Comparison of ENCODE assay signal across 8 mouse cellular contexts in genomic region chr6:137170226-137170625, GRCm38 (mm10). TPM values are rescaled to one million over a fixed set of nuclear protein-coding genes. Genes with fewer than 3 reads are reported as not detected.
DNase-seq lines count a peak whose midpoint lies in the region; ATAC-seq and TF ChIP-seq lines count a peak whose summit lies in the region.

Rerg (minus strand) TSS chr6:137170497.

- H3K79me2 ChIP-seq in liver, adult 2 months (ENCODE audit: control insufficient read depth, insufficient read depth, low read length), result no peaks in the 10 kb centered on the region

- no peak for ATAC-seq in intestine, embryonic 15.5 days
- no peak for ATAC-seq in neural tube, embryonic 13.5 days (ENCODE audit: low read depth)

- H3K9me3 ChIP-seq in intestine, embryonic 15.5 days, result no peaks in the 10 kb centered on the region
- no peaks in the 10 kb centered on the region for H3K9me3 ChIP-seq in neural tube, embryonic 13.5 days

- H3K27me3 ChIP-seq in liver, adult 2 months (ENCODE audit: control insufficient read depth, insufficient read depth, low read length), result no peaks in the 10 kb centered on the region
- H3K27me3 ChIP-seq in intestine, embryonic 15.5 days (replicated peaks), result no peaks in the 10 kb centered on the region
- H3K27me3 ChIP-seq in neural tube, embryonic 13.5 days, result peaks cover 45% of the 10 kb centered on the region

- no peak for TF ChIP-seq CTCF in liver, adult 2 months (IDR thresholded peaks at IDR 0.05; ENCODE audit: low read depth, low read length)
- TF ChIP-seq CTCF in cortical plate, adult 2 months (IDR thresholded peaks at IDR 0.05; ENCODE audit: extremely low read depth, insufficient read depth, low read length), result no peak

- peak within 1 kb of the TSS; percentile 40 for H3K27ac ChIP-seq in liver, adult 2 months (replicated peaks; ENCODE audit: insufficient read depth, low read depth, low read length)
- H3K27ac ChIP-seq in cortical plate, adult 2 months (ENCODE audit: insufficient read depth, low read length), result no peak within 1 kb of the TSS
- peak within 1 kb of the TSS; percentile 48 for H3K27ac ChIP-seq in intestine, embryonic 15.5 days
- H3K27ac ChIP-seq in neural tube, embryonic 13.5 days (replicated peaks), result no peak within 1 kb of the TSS

- H3K4me1 ChIP-seq in liver, adult 2 months (ENCODE audit: control insufficient read depth, insufficient read depth, low read length), result no peaks in the 10 kb centered on the region
- no peaks in the 10 kb centered on the region for H3K4me1 ChIP-seq in cortical plate, adult 2 months (ENCODE audit: control insufficient read depth, insufficient read depth, low read length)
- H3K4me1 ChIP-seq in intestine, embryonic 15.5 days (replicated peaks), result no peaks in the 10 kb centered on the region
- H3K4me1 ChIP-seq in neural tube, embryonic 13.5 days (replicated peaks), result peaks cover 13% of the 10 kb centered on the region

- H3K9ac ChIP-seq in liver, adult 2 months (ENCODE audit: low read depth, low read length), result peak within 1 kb of the TSS; percentile 80
- peak within 1 kb of the TSS; percentile 69 for H3K9ac ChIP-seq in intestine, embryonic 15.5 days
- peak within 1 kb of the TSS; percentile 70 for H3K9ac ChIP-seq in neural tube, embryonic 13.5 days

- no peak for DNase-seq in liver, adult 2 months (ENCODE audit: extremely low read depth, low read depth, low spot score)
- no peak for DNase-seq in liver
- no peak for DNase-seq in c-Kit-positive CD71-positive TER-119-positive erythroid progenitor cells, embryonic 14.5 days (ENCODE audit: low spot score)
- DNase-seq in ovary, postnatal 10 days (ENCODE audit: low spot score), result no peak
- no peak for DNase-seq in spleen, adult 12 weeks (ENCODE audit: low spot score)

- peak within 1 kb of the TSS; percentile 67 for H3K4me3 ChIP-seq in liver, adult 2 months (ENCODE audit: insufficient read depth, low read depth, low read length)
- H3K4me3 ChIP-seq in cortical plate, adult 2 months (ENCODE audit: insufficient read depth, low read length), result peak within 1 kb of the TSS; percentile 19
- H3K4me3 ChIP-seq in intestine, embryonic 15.5 days (replicated peaks), result peak within 1 kb of the TSS; percentile 61
- peak within 1 kb of the TSS; percentile 51 for H3K4me3 ChIP-seq in neural tube, embryonic 13.5 days

- no peaks in the 10 kb centered on the region for H3K36me3 ChIP-seq in liver, adult 2 months (ENCODE audit: control insufficient read depth, insufficient read depth, low read length)
- H3K36me3 ChIP-seq in intestine, embryonic 15.5 days, result no peaks in the 10 kb centered on the region
- H3K36me3 ChIP-seq in neural tube, embryonic 13.5 days, result no peaks in the 10 kb centered on the region

- TF ChIP-seq POLR2A in liver, adult 2 months (IDR thresholded peaks at IDR 0.05; ENCODE audit: extremely low read depth, insufficient read depth, low read length), result no peak
- TF ChIP-seq POLR2A in cortical plate, adult 2 months (IDR thresholded peaks at IDR 0.05; ENCODE audit: extremely low read depth, insufficient read depth, low read length), result no peak

- peak within 1 kb of the TSS; percentile 93 for H3K4me2 ChIP-seq in intestine, embryonic 15.5 days (replicated peaks)
- H3K4me2 ChIP-seq in neural tube, embryonic 13.5 days, result peak within 1 kb of the TSS; percentile 92

- WGBS in liver, adult 2 months, result 22% methylated on average over 5 of the region's 5 CpGs
- 50% methylated on average over 5 of the region's 5 CpGs for WGBS in intestine, embryonic 15.5 days
- 10% methylated on average over 5 of the region's 5 CpGs for WGBS in neural tube, embryonic 13.5 days

RNA-seq across cellular contexts. Expression of gene Rerg, which starts in this region (rescaled TPM):
- total RNA-seq in liver, adult 2 months (2014; rRNA removed), result 2.2 and 2.8 TPM in 2 replicates
- 1.3 and 2.2 TPM in 2 replicates for polyA plus RNA-seq in liver, adult 2 months (2012; rRNA removed)
- polyA plus RNA-seq in cortical plate, adult 2 months (2012; rRNA removed), result 6.8 and 7.1 TPM in 2 replicates
- 19.6 and 22.7 TPM in 2 replicates for polyA plus RNA-seq in intestine, embryonic 15.5 days (2015; fragmentation: Nextera tagmentation; extraction: Ambion mirVana)
- polyA plus RNA-seq in neural tube, embryonic 13.5 days (2015; fragmentation: Nextera tagmentation; extraction: Ambion mirVana), result 2.7 and 5.5 TPM in 2 replicates

Comparison
In these comparisons a context has a peak if more than half of its experiments do, and no peak if none do; other contexts are left out.
1. H3K27ac ChIP-seq: peak in liver, adult 2 months (single experiment) and intestine, embryonic 15.5 days (single experiment); none in cortical plate, adult 2 months (single experiment) and neural tube, embryonic 13.5 days (single experiment).
2. Peak in every context shown above with its lines, with median percentiles within 50 percentile points of each other: H3K4me3 ChIP-seq and H3K9ac ChIP-seq.